Mouse (Mus musculus): ENCODE measurements around the gene Adgrf1.

DNA sequence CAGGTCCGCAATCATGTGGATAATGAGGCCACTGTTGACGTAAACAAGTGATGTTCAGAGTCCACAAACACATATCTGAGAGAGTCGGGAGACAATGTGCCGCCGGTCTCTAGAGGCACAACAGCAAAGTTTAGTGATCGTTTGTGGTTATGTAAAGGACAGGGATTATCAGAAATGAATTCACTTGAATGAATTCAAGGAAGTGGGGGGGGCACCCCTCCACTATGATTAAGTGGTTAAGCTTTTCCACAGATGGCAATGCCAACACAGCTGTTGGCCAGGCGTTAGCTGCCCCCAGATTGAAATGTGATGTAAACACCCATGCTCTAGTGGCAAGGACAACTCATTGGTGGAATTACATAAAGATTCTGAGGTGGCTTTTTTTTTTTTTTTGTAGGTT is 9.5 kb downstream of the Adgrf1 start:
- TF ChIP-seq CTCF (IDR thresholded peaks at IDR 0.05; ENCODE audit: low read depth, low read length) = no peak
- TF ChIP-seq TAL1 (conservative IDR thresholded peaks at IDR 0.05; ENCODE audit: low read depth, low read length) = no peak
- no peak for TF ChIP-seq GATA1 (IDR thresholded peaks at IDR 0.05; ENCODE audit: borderline replicate concordance, low read length)
- TF ChIP-seq GATA2 (IDR thresholded peaks at IDR 0.05; ENCODE audit: borderline replicate concordance, low read depth, low read length) = no peak
- TF ChIP-seq POLR2AphosphoS5 (IDR thresholded peaks at IDR 0.05; ENCODE audit: insufficient replicate concordance, low read depth, low read length) = no peak
